Mouse (Mus musculus): Measurements from ENCODE around the gene Ccdc169. TPM values are rescaled to one million over a fixed set of nuclear protein-coding genes. Genes with fewer than 3 reads are reported as not detected.

The Ccdc169 gene
- polyA plus RNA-seq, 1 experiment = not detected

DNA sequence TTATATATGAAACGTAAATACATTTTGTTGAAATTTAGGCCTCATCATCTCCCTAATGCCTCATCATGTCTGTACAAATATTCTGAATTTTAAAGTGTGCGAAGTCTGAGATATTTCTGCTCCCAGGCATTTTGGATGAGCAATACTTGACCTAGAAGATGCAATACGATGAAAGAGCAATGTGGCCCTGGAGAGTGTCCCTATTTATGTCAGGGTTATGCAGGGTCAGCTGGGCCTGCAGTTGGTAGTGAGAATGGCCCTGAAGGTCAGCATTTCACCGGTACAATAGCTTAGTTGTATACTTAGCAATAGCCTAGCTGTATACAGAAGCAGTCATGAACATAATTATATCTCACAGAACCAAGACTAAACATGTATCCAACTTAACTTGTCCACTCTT, 28.0 kb upstream of the Ccdc169 start:
- no peak for TF ChIP-seq CTCF (IDR thresholded peaks at IDR 0.05; ENCODE audit: extremely low read depth, insufficient read depth, insufficient read length, insufficient replicate concordance)
- no peak for TF ChIP-seq POLR2A (IDR thresholded peaks at IDR 0.05; ENCODE audit: low read depth, low read length)
- 86% methylated on average over 4 of the region's 4 CpGs for WGBS

DNA sequence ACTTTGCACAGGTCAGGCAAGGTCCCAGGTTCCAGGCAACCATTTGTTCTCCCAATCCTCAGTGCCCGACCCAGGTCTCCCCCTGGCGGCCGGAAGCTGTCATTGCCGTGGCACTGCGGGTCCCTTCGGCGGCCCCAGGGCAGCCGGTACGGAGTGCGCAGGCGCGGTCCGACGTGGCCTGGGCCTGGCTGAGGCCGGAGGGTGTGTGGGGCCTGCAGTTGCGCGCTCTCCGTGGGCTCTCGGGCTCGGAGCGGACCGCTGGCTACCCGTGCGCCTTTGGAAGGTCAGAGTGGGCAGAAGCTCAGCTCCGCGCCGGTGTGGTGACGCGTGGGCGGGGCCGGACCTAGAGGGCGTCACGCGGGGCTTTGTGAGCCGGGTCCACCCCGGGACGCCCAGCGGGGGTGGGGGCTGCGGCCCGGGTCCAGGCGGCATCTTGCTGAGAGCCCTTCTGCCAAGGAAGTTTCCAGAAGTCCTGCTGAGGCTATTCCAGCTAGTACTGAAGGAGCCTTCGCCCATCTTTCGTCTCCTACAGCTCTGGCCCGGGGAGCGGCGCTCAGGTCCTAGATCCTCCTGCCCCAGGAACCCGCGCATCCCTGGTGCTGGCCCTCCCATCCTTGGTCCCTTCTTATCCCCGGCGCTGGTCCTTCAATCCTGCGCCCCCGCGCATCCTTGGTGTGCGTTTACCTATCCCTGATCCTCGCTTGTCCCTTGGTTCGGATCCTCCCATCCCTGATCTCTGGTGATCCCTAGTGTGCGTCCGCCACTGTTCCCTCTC, 25.0 kb upstream of the Ccdc169 start, which contains the start of gene Spg20:
Spg20 (plus strand) TSS at position 174 of the 775 bp plus-strand sequence.
- peak; percentile 67 for TF ChIP-seq POLR2A (IDR thresholded peaks at IDR 0.05; ENCODE audit: low read depth, low read length)
- peak; percentile 93 for TF ChIP-seq CTCF (IDR thresholded peaks at IDR 0.05; ENCODE audit: extremely low read depth, insufficient read depth, insufficient read length, insufficient replicate concordance)
- Histone ChIP-seq H3K27ac (ENCODE audit: insufficient read depth, low read length) (peak within 1 kb of the TSS; percentile 50), H3K27me3 (ENCODE audit: control insufficient read depth, insufficient read depth, low read length) (no peaks in the 10 kb centered on the region), H3K4me1 (ENCODE audit: control insufficient read depth, insufficient read depth, insufficient read length) (peaks cover 2% of the 10 kb centered on the region), H3K4me3 (ENCODE audit: extremely low read depth, insufficient read depth, insufficient read length) (peak within 1 kb of the TSS; percentile 92), H3K36me3 (ENCODE audit: control insufficient read depth, insufficient read depth, low read length) (no peaks in the 10 kb centered on the region)
- under 1% methylated on average over 57 of the region's 58 CpGs for WGBS
- DNase-seq (ENCODE audit: low read depth in 1 of 2, low spot score in 2 of 2) = peak; percentile 67 to 90

More for the DNA sequence above, 28.0 kb upstream of the Ccdc169 start:
- no peak for DNase-seq (ENCODE audit: low read depth in 1 of 2, low spot score in 2 of 2)
- Histone ChIP-seq H3K27me3 (ENCODE audit: control insufficient read depth, insufficient read depth, low read length) (no peaks in the 10 kb centered on the region), H3K36me3 (ENCODE audit: control insufficient read depth, insufficient read depth, low read length) (no peaks in the 10 kb centered on the region), H3K27ac (ENCODE audit: insufficient read depth, low read length) (no peak overlapping the region), H3K4me1 (ENCODE audit: control insufficient read depth, insufficient read depth, insufficient read length) (peaks cover 2% of the 10 kb centered on the region), H3K4me3 (ENCODE audit: extremely low read depth, insufficient read depth, insufficient read length) (no peak overlapping the region)

DNA sequence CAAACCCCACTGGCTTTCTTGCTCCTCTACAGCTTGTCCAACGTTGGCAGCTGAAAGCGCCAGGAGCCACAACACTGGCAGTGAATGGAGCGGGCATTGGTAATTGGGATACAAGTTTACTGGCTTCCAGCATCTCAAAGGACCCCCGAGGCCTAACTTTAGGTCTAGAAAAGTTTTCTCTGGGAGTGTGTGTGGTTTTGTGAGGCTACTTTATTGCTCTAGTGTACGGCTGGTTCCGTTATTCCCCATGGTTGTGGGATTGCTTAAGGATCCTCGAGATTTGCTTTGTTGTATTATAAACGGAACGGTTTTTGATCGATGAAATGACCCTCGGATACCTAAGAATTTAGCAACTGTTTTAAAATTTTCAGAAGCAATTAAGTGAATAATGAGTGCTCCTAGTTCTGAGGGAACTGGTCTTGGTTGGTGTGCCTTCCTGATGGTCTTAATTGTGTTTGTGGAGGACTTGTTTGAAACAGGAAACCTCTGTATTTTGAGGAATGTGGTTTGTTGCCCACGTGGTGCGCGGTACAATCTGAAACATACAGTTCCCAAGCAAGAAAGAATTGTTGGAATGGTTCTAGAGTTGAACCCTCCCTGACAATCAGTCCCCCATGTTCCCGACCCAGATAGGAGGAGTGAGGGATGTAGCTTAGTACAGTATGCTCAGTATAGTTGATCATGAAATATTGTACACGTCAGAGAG, 24.3 kb upstream of the Ccdc169 start:
- WGBS = 12% methylated on average over 16 of the region's 16 CpGs
- peaks cover 7% of the 10 kb centered on the region for H3K36me3 ChIP-seq (ENCODE audit: control insufficient read depth, insufficient read depth, low read length)
- TF ChIP-seq CTCF (IDR thresholded peaks at IDR 0.05; ENCODE audit: extremely low read depth, insufficient read depth, insufficient read length, insufficient replicate concordance) (no peak), POLR2A (IDR thresholded peaks at IDR 0.05; ENCODE audit: low read depth, low read length) (no peak)
- H3K4me1 ChIP-seq (ENCODE audit: control insufficient read depth, insufficient read depth, insufficient read length) = peaks cover 2% of the 10 kb centered on the region
- DNase-seq (ENCODE audit: low read depth in 1 of 2, low spot score in 2 of 2) = no peak
- H3K27me3 ChIP-seq (ENCODE audit: control insufficient read depth, insufficient read depth, low read length) = no peaks in the 10 kb centered on the region
- peak overlapping the region; percentile 92 for H3K4me3 ChIP-seq (ENCODE audit: extremely low read depth, insufficient read depth, insufficient read length)
- no peak overlapping the region for H3K27ac ChIP-seq (ENCODE audit: insufficient read depth, low read length)

DNA sequence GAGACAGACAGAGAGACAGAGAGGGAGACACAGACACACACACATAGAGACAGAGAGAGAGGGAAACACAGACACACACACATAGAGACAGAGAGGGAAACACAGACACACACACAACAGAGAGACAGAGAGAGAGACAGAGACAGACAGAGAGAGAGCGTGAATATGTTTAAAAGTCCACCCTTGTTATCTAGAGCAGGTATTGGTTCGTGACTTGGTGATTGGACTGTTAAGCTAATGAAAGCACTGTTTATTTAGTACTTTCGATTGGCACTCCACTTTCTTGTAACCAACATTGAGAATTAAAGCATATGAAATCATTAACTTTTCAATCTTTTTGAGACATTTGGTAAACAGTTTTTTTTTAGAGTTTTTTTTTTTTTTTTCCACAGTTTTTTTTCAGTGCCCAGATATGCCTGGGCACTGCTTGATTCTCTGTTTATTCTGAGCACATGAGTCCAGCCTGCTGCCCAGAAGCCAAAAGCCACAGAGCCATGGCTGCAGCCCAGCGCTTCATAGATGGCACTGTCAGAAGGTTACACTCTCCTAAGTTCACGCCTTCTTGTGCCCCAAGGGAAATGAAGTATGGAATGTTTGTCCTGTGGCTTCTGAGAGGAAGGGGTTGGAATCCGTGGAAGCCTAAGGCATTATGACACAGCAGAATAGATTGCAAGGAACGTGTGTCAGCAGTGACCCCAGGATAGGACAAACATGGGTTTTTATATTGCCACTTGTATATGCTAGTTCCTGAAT, 22.6 kb upstream of the Ccdc169 start:
- 81% methylated on average over 7 of the region's 7 CpGs for WGBS
- H3K27ac ChIP-seq (ENCODE audit: insufficient read depth, low read length) = no peak overlapping the region
- no peaks in the 10 kb centered on the region for H3K27me3 ChIP-seq (ENCODE audit: control insufficient read depth, insufficient read depth, low read length)
- TF ChIP-seq CTCF (IDR thresholded peaks at IDR 0.05; ENCODE audit: extremely low read depth, insufficient read depth, insufficient read length, insufficient replicate concordance) = no peak
- no peak for TF ChIP-seq POLR2A (IDR thresholded peaks at IDR 0.05; ENCODE audit: low read depth, low read length)
- DNase-seq (ENCODE audit: low read depth in 1 of 2, low spot score in 2 of 2) = no peak
- H3K4me1 ChIP-seq (ENCODE audit: control insufficient read depth, insufficient read depth, insufficient read length) = peaks cover 4% of the 10 kb centered on the region
- peaks cover 10% of the 10 kb centered on the region for H3K36me3 ChIP-seq (ENCODE audit: control insufficient read depth, insufficient read depth, low read length)
- H3K4me3 ChIP-seq (ENCODE audit: extremely low read depth, insufficient read depth, insufficient read length) = no peak overlapping the region

DNA sequence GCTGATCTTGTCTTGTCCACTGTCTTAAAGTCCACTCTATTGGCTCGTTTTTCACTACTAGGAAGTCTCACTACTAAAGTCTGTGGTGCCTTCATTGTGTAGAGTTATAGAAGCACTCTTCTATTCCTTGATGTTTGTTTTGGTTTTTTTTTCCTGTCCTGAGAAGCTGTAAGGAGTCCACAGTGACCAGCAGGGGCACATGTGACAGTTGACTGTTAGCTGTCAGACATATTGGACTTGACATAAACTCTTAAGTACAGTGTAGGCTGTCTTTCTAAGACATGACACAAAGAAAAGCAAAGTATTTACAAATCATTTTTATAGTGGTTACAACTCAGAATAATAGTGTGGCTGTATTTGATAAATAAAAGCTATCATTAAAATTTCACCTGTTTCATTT, 22.1 kb upstream of the Ccdc169 start:
- Histone ChIP-seq H3K4me1 (ENCODE audit: control insufficient read depth, insufficient read depth, insufficient read length) (peaks cover 5% of the 10 kb centered on the region), H3K4me3 (ENCODE audit: extremely low read depth, insufficient read depth, insufficient read length) (no peak overlapping the region), H3K27ac (ENCODE audit: insufficient read depth, low read length) (no peak overlapping the region), H3K36me3 (ENCODE audit: control insufficient read depth, insufficient read depth, low read length) (peaks cover 11% of the 10 kb centered on the region), H3K27me3 (ENCODE audit: control insufficient read depth, insufficient read depth, low read length) (no peaks in the 10 kb centered on the region)
- no peak for DNase-seq (ENCODE audit: low read depth in 1 of 2, low spot score in 2 of 2)
- 72% methylated on average over 1 of the region's 1 CpGs for WGBS
- TF ChIP-seq CTCF (IDR thresholded peaks at IDR 0.05; ENCODE audit: extremely low read depth, insufficient read depth, insufficient read length, insufficient replicate concordance) = no peak
- no peak for TF ChIP-seq POLR2A (IDR thresholded peaks at IDR 0.05; ENCODE audit: low read depth, low read length)

DNA sequence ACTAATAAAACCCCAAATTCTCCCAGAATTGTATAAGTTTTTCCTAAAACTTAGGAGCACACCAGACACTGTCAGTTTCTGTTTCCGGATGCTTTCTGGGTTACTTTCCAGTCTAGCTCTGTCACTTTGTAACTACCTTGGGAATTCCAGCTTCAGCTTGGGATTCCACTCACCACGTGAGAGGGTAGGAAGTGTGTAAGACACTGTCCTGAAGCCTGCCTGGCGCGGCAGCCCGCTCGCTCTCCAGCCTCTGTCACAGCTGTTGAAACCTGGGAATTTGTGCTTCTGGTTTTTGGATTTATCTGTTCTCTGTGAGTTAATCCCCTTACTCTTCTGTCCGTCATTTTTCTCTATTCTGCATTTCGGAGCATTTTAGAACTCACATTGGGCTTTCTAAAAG, 21.1 kb upstream of the Ccdc169 start:
- TF ChIP-seq CTCF (IDR thresholded peaks at IDR 0.05; ENCODE audit: extremely low read depth, insufficient read depth, insufficient read length, insufficient replicate concordance) (no peak), POLR2A (IDR thresholded peaks at IDR 0.05; ENCODE audit: low read depth, low read length) (no peak)
- 94% methylated on average over 8 of the region's 8 CpGs for WGBS
- DNase-seq (ENCODE audit: low read depth in 1 of 2, low spot score in 2 of 2) = no peak
- H3K36me3 ChIP-seq (ENCODE audit: control insufficient read depth, insufficient read depth, low read length) = peaks cover 13% of the 10 kb centered on the region
- H3K27ac ChIP-seq (ENCODE audit: insufficient read depth, low read length) = no peak overlapping the region
- H3K4me1 ChIP-seq (ENCODE audit: control insufficient read depth, insufficient read depth, insufficient read length) = peaks cover 5% of the 10 kb centered on the region
- no peaks in the 10 kb centered on the region for H3K27me3 ChIP-seq (ENCODE audit: control insufficient read depth, insufficient read depth, low read length)
- H3K4me3 ChIP-seq (ENCODE audit: extremely low read depth, insufficient read depth, insufficient read length) = no peak overlapping the region
